Mouse (Mus musculus) spleen, adult 2 months (tissue): ENCODE results near the gene Dlgap4.

Experiments used
- CTCF ChIP-seq: fragments of 200-500 bp; IDR thresholded peaks from 2 replicates; pipeline ENCODE4 v1.5.1; 2011; ENCODE audit warnings: mild to moderate bottlenecking, inconsistent platforms; ENCODE audit not compliant: insufficient read depth, insufficient read length, insufficient replicate concordance; ENCODE audit errors: extremely low read depth
- POLR2A ChIP-seq: fragments of 200-500 bp; IDR thresholded peaks from 2 replicates; pipeline ENCODE4 v1.6.1; 2011; ENCODE audit warnings: low read depth, low read length, inconsistent platforms

DNA sequence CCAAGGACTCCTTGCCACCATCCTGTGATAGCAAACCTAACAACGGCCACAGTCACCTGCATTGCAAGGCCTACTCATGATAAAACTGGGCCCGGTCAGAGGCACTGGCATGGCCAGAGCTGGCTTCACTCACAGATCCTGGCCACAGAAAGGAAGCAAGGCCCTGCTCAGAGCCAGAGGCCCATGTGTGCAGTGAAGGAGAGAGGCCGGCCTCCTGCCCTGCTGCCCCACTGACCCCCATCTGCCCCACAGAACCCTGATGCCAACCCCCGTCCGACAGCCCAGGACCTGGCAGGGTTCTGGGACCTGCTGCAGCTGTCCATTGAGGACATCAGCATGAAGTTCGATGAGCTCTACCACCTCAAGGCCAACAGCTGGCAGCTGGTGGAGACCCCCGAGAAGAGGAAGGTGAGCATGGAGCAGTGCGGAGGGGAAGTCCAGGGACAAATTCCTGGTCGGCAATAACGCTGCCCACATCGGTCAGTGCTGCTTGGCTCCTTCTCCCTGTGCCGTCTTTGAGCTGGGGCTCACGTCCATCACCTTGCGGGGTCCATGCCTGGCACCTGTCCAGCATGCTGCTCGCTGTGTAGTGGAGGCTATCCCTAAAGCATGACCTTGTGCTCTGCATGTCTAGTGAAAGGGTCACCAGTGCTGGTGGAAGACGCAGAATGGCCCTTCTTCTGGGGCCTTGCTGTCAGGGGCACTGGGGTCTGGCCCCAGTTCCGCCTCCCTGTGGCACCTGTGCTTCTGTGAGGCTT is 148.2 kb downstream of the Dlgap4 start:
- TF ChIP-seq CTCF = no peak
- TF ChIP-seq POLR2A = no peak
